Mouse (Mus musculus) A20 (cell line): ENCODE results near the gene Lipe.
A peak's percentile ranks its signal among the peaks of the same experiment; 100 is the strongest.
"Not testable (repeated sequence)": the region's sequence is repeated elsewhere in the genome, so short reads cannot be mapped to it uniquely, and the experiment has no call there.

Experiments
- DNase-seq: peaks from one replicate; pipeline ENCODE4 v3.0.0-alpha.2; 2011; ENCODE audit warnings: low read depth, low spot score

The Lipe gene

GRCm38 (mm10) chr7:25412833-25413441 is 14.4 kb upstream of the Lipe start, which contains the start of gene Cxcl17:
Cxcl17 (minus strand) TSS chr7:25412886.
- DNase-seq, result no peak

- no peak for DNase-seq
Observed at GRCm38 (mm10) chr7:25411861-25412260, 13.4 kb upstream of the Lipe start.

- DNase-seq, result no peak
Observed at GRCm38 (mm10) chr7:25410969-25411615, 12.6 kb upstream of the Lipe start.

GRCm38 (mm10) chr7:25409114-25409760 is 10.7 kb upstream of the Lipe start:
- peak; percentile 75 for DNase-seq

- no peak for DNase-seq
Observed at GRCm38 (mm10) chr7:25406468-25406867, 8.0 kb upstream of the Lipe start.

DNA sequence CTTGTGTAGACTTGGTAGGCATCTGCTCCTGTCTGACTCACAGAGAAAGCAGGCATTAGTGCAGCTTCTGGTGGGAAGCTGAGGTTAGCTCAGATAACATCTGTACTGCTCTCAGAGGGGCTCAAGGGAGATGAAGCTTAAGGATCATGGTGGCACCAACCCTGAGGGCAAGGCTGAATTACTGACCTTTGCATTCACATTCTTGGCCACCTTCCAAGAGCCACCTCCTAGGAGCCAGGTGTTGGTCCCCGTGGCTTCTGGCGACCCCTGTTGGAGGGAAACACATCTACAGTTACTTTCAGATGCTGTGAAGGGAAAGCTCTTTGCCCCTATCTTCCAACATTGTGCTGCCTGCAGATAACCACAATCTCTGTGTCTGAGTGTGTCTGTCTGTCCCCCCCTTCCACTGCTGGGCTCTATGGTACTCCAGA is 4.2 kb upstream of the Lipe start:
- DNase-seq, result peak; percentile 80

- no peak for DNase-seq
Observed at GRCm38 (mm10) chr7:25401986-25402385, 3.5 kb upstream of the Lipe start.

DNA sequence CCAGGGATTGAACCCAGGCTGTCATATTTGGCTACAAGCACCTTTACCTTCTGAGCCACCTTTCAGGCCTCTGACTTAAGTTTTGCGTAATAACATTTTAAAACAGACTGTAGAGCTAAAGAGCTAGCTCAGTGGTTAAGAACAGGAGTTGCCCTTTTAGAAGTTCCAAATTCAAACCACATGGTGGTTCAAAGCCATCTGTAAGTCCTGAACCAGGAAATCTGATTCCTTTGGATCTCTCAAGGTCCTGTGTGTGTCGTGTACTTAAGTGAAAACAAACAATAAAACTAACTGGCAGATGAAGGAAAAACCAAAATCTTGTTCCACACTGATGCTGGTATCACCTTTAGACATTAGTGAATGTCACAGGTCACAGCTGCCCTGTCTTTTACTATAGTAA is 3.0 kb upstream of the Lipe start:
- DNase-seq, result no peak

DNA sequence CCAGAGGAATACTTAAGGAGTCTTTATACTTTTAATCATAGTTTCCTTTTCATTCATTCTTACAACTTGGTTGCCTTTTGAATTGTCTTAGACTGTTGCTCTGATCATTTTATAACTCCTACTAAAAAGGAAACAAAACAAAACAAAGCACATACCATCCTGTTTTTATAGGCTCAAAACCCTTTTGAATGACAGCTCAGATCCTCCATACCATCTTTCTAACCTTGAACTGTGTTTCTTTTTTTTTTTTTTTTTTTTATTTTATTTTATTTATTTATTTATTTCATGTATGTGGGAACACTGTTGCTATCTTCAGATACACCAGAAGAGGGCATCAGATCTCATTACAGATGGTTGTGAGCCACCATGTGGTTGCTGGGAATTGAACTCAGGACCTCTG is 518 bp upstream of the Lipe start:
- DNase-seq, result not testable (repeated sequence)

GRCm38 (mm10) chr7:25396621-25397020 is 1.9 kb downstream of the Lipe start:
- no peak for DNase-seq

DNA sequence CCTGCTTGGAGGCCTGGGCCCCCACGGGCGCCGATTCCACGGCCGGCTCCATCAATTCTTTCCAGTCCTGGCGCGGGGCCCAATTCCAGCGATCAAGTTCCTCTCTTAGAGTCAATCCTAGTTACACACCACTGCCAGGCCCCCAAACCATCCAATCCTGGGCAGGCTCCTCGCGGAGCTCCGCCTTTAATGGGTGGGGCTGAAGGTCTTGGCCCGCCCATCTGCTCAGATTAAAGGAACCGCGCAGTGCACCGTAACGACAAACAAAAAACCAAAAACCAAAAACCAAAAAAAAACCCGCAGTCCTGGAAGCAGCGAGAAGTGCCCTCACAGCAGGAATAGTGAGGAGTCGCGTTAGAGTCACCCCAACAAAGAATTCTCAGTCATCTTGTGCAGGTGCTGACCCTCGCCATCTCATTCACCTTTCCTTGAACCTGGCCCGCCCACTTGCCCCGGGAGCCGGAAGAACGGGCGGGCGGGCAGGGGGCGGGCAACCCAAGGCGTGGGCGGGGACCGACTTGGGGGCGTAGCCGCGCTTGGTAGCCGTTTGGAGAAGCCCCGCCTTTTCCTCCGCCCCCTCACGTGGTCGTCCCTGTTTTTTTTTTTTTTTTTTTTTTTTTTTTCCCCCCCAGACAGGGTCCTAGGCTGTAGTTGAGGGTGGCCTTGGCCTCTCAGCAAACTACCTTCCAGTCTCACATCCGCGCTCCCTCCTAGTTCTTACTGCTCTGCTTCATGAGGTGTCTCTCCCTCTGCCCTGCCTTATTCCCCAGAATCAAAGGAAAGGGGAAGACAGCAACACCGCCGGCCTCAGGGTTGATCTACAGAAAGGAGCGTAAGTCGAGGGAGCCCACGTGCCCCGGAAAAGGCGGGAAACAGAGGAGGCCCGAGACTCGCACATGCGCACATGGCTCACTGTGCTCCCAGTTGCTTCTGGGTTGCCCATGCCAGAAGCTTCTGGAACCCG is 2.7 kb downstream of the Lipe start:
- peak; percentile 97 for DNase-seq

- DNase-seq, result peak; percentile 80
Observed at GRCm38 (mm10) chr7:25395186-25395557, 3.3 kb downstream of the Lipe start.

DNA sequence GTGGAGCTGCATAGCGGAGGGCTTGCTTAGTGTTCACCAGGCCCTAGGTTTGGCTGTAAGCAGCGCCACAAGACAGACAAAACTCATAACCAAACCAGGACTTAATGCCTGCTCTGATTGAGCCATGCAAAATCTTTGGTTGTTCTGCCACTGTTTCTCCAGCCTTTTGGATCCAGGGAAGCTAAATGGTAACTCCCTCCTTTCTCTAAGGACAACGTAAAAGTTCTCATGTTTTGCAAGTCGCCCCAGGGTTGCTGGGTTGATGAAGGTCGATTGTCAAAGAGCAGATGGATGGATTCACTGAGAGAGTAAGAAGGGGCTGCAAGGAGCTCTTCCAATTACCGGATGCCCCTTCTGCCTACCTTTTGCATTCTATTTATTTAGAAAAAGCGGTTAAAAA is 3.8 kb downstream of the Lipe start:
- DNase-seq, result no peak

- DNase-seq, result no peak
Observed at GRCm38 (mm10) chr7:25393451-25394210, 4.9 kb downstream of the Lipe start.

DNA sequence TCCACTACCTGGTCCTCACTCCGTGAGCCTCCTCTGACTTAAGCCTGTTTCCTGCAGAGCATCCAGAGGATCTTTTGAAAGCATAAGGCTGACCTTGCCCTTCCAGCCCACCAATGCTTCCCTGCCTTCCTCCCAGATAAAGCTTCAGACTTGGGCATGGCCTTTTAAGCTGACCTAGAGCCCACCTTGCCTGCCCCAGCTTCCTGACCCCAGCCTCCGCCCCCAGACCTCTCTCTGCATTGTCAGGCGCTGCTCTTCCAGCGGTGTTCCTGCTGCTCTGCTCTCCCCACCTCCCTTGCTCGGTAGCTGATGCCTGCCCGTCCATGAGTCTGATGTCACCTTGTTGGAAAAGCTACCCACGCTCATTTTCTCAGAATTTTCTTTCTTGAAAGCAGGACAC is 5.7 kb downstream of the Lipe start:
- DNase-seq, result no peak

- no peak for DNase-seq
Observed at GRCm38 (mm10) chr7:25391856-25392453, 6.6 kb downstream of the Lipe start.

DNA sequence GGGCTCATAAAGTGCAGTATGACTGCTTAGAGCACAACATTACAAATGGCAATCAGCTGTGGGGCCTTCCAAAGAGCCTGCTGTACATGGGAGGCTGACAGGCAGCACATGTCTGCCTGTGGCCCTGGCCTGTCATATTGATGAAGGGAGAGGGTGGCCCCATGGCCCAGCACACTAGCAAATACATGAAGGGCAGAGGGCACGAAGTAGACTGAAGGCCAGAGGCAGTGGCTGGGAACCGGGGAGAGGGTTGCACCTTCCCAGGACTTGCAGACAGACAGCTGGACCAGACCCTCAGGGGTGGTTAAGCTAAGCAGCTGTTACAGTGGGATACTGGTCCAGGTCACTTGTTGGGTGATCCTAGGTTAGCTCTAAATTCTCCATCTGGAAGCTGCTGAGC is 7.5 kb downstream of the Lipe start:
- DNase-seq, result no peak

- DNase-seq, result no peak
Observed at GRCm38 (mm10) chr7:25390054-25390770, 8.3 kb downstream of the Lipe start.

- DNase-seq, result no peak
Observed at GRCm38 (mm10) chr7:25388916-25389315, 9.6 kb downstream of the Lipe start.

DNA sequence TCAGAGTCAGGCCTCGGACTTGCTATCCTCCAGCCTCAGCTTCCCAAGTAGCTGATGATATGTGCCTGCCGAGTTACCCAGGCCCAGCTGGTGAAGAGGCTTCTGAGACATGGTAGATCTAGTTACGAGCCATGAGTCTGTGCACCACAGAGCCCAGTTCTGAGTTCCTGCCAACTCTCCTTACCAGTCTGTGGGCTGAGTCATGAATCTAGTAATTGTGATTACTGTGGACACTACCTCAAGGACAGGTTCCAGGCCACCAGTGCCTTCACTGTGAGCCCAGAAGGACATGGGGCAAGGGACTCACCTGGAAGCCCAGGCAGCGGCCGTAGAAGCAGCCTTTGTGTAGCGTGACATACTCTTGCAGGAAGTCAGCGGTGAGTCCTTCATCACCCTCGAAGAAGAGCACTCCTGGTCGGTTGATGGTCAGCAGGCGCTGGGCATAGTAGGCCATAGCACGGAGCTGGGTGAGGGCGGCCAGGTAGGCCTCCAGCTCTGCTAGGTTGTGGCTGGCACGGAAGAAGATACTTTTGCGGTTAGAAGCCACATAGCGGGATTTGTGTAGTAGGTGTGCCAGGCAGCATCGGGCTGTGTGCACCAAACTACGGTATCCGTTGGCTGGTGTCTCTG is 10.6 kb downstream of the Lipe start:
- no peak for DNase-seq
